Mouse (Mus musculus) spleen, adult 2 months (tissue): ENCODE results near the gene Gbf1.

Experiments
- CTCF ChIP-seq: fragments of 200-500 bp; IDR thresholded peaks from 2 replicates; pipeline ENCODE4 v1.5.1; 2011; ENCODE audit warnings: mild to moderate bottlenecking, inconsistent platforms; ENCODE audit not compliant: insufficient read depth, insufficient read length, insufficient replicate concordance; ENCODE audit errors: extremely low read depth
- POLR2A ChIP-seq: fragments of 200-500 bp; IDR thresholded peaks from 2 replicates; pipeline ENCODE4 v1.6.1; 2011; ENCODE audit warnings: low read depth, low read length, inconsistent platforms

DNA sequence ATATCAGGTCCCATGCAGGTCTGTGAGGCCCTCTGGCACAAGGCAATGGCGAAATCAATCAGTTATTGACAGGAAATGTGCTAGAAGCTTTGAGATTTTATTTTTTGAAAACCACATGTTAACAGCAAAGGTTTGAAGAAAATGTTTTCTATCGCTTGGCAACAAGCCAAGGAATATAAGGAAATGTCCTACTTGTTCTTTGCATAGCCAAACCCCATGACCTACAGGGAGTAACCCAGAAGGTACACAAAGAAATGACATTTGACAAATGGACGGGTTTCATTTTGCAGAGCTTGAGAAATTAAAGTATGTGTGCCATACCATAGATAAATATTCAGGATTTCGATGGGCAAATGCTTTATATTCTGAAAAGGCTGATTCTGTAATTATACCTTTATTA lies 144.6 kb downstream of the Gbf1 start:
- TF ChIP-seq CTCF (no peak), POLR2A (no peak)
